In genomic region chr14:53637664-53638063, GRCm38 (mm10) we compare ENCODE assay signal across 8 mouse cellular contexts.
DNase-seq lines count a peak whose midpoint lies in the region; ATAC-seq and TF ChIP-seq lines count a peak whose summit lies in the region.
"Not testable (repeated sequence)": the region's sequence is repeated elsewhere in the genome, so short reads cannot be mapped to it uniquely, and the experiment has no call there.

No protein-coding gene starts in this region.

- ATAC-seq in hematopoietic stem cell, adult 5-6 weeks (replicated peaks in 1 of 2; ENCODE audit: insufficient read depth in 1 of 2, low FRiP score in 2 of 2, low TSS enrichment in 1 of 2, low read depth in 1 of 2, poor library complexity in 2 of 2, severe bottlenecking in 2 of 2) = peak; percentile 69 to 76; a peak in 3 of 4 replicates
- not testable (repeated sequence) for ATAC-seq in lung, postnatal 0 days

- WGBS in lung, postnatal 0 days = 78% methylated on average over 1 of the region's 1 CpGs

- H3K9me3 ChIP-seq in lung, postnatal 0 days (ENCODE audit: low read length) = not testable (repeated sequence)

- TF ChIP-seq CTCF in lung, postnatal 0 days (IDR thresholded peaks at IDR 0.05) = peak; percentile 42

- DNase-seq in CD8-positive naive resting alpha-beta T cell, adult 2 months (ENCODE audit: low read depth in 2 of 2, low spot score in 2 of 2) = peak; percentile 14 to 20
- peak; percentile 2 for DNase-seq in adrenal gland, postnatal 25 days
- DNase-seq in embryo, embryonic 11.5 days (ENCODE audit: low read depth, low spot score) = peak; percentile 20
- DNase-seq in kidney, postnatal 4 days = peak; percentile 42 to 43
- not testable (repeated sequence) for DNase-seq in lung, postnatal 0 days (ENCODE audit: low spot score)
- peak; percentile 26 for DNase-seq in retina, postnatal 1 day
- peak; percentile 81 for DNase-seq in thymus, postnatal 4 days

- H3K9ac ChIP-seq in lung, postnatal 0 days (replicated peaks; ENCODE audit: low read depth) = not testable (repeated sequence)

- not testable (repeated sequence) for H3K27ac ChIP-seq in lung, postnatal 0 days (ENCODE audit: low read length)

- not testable (repeated sequence) for H3K4me1 ChIP-seq in lung, postnatal 0 days (ENCODE audit: insufficient read depth, low read depth, low read length)

- H3K27me3 ChIP-seq in lung, postnatal 0 days (replicated peaks; ENCODE audit: insufficient read depth, low read length) = not testable (repeated sequence)

- TF ChIP-seq EP300 in lung, postnatal 0 days (IDR thresholded peaks at IDR 0.05) = not testable (repeated sequence)

- not testable (repeated sequence) for H3K36me3 ChIP-seq in lung, postnatal 0 days (ENCODE audit: insufficient read depth, low read length)

- H3K4me3 ChIP-seq in lung, postnatal 0 days (ENCODE audit: low read depth, low read length) = not testable (repeated sequence)

- H3K4me2 ChIP-seq in lung, postnatal 0 days (replicated peaks; ENCODE audit: low read depth, low read length) = not testable (repeated sequence)
